Mouse (Mus musculus): ENCODE results near the gene Pla2g15.

The Pla2g15 gene

DNA sequence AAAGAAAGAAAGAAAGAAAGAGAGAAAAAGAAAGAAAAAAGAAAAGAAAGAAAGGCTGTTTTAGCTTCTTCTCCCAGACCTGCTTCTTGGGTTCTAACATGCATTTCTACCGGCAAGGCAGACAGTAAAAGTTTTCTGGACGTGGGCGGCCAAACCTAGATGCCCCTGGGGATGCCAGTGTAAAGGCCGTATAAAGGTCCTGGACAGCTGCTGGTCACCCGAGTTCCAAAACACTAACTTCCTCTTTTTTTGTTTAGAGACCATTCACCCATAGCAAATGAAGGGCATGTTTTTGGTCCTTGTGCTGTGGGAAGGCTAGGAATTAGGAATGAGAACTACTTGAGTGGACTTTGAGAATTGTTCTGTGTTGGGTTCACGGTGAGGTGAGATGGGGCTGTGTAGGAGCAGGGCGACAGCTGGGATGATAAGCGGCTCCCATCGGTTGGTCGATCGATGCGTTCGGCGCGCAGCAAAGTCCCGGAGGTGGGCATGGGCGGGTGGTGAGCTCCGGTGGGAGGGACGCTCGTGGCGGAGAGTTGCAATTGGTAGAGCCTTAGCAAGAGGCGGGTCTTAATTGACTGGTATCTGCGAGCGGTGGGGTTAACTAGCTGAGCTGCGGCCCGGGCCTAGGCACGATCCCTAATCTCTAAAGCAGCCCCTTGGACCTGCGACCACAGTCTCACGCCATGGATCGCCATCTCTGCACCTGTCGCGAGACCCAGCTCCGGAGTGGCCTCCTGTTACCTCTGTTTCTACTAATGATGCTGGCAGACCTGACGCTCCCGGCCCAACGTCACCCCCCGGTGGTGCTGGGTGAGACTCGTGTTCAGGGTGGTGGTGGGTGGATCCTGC, at the start of gene Pla2g15:
TSS of gene Pla2g15 (plus strand) at position 599 of the 852 bp plus-strand sequence.
- DNase-seq (ENCODE audit: low spot score): peak; percentile 81

- no peak for DNase-seq (ENCODE audit: low spot score)
Observed at GRCm38 (mm10) chr8:106102321-106102720, 47.9 kb upstream of the Pla2g15 start.

GRCm38 (mm10) chr8:106103888-106104287, 46.3 kb upstream of the Pla2g15 start:
- DNase-seq (ENCODE audit: low spot score): no peak

DNA sequence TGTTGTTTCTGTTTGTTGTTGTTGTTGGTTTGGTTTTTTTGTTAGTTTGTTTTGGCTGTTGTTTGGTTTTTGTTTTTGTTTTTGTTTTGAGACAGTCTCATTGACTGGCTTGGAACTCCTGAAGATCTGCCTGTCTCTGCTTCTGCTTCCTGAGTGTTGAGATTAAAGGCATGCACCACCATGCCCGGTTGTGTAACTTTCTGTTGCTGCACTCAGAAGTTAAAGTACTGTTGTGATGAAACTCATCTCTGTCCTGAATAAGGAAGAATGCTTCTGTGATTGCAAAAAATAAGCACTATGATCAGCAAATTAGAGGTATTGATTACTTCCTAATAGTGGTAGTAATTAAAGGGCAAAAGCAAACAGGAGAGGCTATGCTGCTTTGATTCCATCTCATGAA, 44.0 kb upstream of the Pla2g15 start:
- no peak for DNase-seq (ENCODE audit: low spot score)

GRCm38 (mm10) chr8:106108080-106108479, 42.1 kb upstream of the Pla2g15 start:
- DNase-seq (ENCODE audit: low spot score): no peak

- no peak for DNase-seq (ENCODE audit: low spot score)
Observed at GRCm38 (mm10) chr8:106108729-106109128, 41.5 kb upstream of the Pla2g15 start.

DNA sequence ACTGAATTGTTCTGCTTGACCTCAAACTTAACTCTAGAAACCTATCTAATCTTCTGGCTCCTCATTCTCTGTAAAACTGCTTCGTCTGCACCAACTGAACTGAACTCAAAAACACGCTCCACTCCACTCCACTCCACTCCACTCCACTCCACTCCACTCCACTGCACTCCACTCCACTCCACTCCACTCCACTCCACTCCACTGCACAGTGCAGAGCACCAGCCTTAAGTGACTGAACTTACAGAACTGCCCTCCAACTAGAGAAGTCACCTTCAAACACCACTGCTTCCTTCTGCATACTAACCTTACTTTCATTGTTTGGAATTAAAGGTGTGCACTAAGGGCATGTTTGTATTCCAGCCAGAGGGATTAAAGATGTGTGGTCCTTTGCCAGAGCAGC, 38.2 kb upstream of the Pla2g15 start:
- DNase-seq (ENCODE audit: low spot score): no peak

GRCm38 (mm10) chr8:106112514-106112913, 37.7 kb upstream of the Pla2g15 start:
- no peak for DNase-seq (ENCODE audit: low spot score)

- DNase-seq (ENCODE audit: low spot score): no peak
Observed at GRCm38 (mm10) chr8:106115897-106116296, 34.3 kb upstream of the Pla2g15 start.

DNA sequence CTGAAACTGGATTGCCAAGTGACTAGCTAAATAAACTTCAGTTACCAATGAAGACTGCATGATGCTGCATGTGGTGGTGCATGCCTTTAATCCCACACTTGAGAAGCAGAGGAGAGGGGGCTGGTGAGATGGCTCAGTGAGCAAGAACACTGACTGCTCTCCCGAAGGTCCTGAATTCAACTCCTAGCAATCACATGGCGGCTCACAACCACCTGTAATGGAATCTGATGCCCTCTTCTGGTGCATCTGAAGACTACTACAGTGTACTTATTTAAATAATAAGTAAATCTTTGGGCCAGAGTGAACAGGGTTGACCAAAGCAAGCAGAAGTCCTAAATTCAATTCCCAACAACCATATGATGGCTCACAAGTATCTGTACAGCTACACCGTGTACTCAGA, 26.8 kb upstream of the Pla2g15 start:
- DNase-seq (ENCODE audit: low spot score): no peak

GRCm38 (mm10) chr8:106126055-106126454, 24.1 kb upstream of the Pla2g15 start:
- no peak for DNase-seq (ENCODE audit: low spot score)

- DNase-seq (ENCODE audit: low spot score): no peak
Observed at GRCm38 (mm10) chr8:106127054-106127453, 23.1 kb upstream of the Pla2g15 start.

DNA sequence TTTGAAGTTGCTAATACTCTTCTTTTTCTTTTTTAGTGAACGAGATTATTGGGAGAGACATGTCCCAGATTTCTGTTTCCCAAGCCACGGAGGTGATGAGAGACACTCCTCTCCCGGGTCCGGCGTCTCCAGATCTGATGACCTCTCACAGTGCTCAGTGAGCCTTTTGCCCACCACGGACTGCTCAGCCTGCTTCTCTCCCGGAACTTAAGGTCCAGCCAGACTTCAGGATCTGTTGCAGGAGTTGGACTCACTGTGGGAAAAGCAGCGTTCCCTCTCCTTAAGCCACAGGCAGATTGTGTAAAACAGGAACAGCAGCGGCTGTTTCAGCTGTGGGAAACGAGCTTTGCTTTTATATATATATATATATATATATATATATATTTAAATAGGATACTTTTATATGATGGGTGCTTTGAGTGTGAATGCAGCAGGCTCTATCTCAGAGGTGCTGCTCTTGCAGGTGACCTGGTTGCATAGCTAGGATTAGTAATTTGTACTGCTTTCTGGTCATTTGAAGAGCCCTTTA, 22.3 kb upstream of the Pla2g15 start:
- DNase-seq (ENCODE audit: low spot score): no peak

- DNase-seq (ENCODE audit: low spot score): no peak
Observed at GRCm38 (mm10) chr8:106129232-106129930, 20.8 kb upstream of the Pla2g15 start.

- DNase-seq (ENCODE audit: low spot score): no peak
Observed at GRCm38 (mm10) chr8:106129997-106130396, 20.2 kb upstream of the Pla2g15 start.

GRCm38 (mm10) chr8:106130505-106130904, 19.7 kb upstream of the Pla2g15 start:
- DNase-seq (ENCODE audit: low spot score): no peak

DNA sequence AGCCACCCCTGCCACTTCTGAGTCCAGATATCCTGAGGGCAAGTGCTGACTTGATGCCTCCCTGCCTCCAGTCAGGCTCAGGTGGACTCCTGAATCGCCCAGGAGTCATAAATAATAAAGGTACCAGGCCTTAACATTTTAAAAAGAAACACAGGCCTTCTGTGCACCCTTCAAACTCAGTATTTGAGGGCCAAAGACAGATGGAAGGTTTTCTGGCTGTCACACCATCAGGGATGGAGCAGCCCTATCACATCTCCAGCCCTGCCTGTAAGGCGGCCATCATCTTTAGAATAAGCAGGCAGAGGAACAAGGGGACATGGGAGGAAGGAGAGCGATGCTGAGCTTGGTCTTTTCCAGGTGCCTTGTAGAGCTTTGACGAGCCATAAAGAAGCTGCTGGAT, 19.2 kb upstream of the Pla2g15 start:
- DNase-seq (ENCODE audit: low spot score): no peak

DNA sequence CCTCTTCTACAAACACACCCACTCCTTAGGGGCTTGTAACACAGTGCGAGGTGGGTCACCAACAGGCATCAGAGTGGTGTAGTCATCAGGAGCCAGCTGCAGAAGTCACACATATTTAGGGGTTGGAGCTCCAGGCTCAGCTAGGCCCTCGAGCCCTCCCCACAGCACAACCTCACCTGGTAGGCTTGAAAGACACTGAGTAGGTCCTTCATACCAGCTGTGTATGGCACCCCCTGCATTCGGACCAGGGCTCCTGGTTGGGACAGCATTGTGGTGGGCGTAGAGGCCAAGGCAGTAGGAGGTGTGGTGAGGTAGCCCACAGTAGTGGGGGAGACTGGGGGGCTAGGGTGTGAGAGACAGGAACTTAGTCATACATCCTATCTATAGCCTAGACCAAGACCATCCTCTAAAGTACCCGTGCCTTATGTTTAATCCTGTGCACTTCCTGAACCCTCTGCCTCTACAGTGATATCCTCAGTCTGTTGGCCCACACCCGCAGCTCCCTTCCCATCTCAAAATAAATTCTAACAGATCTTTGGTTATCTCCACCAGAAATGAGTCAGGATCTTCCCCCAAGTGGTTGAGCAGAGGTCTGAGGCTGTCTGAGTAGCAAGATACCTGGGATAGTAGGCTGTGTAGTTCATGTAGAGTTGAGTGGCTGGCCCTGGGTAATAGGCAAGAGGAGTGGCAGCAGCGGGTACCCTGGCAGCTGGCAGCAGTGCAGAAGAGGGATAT, 18.5 kb upstream of the Pla2g15 start:
- DNase-seq (ENCODE audit: low spot score): no peak

- no peak for DNase-seq (ENCODE audit: low spot score)
Observed at GRCm38 (mm10) chr8:106132356-106132755, 17.8 kb upstream of the Pla2g15 start.

DNA sequence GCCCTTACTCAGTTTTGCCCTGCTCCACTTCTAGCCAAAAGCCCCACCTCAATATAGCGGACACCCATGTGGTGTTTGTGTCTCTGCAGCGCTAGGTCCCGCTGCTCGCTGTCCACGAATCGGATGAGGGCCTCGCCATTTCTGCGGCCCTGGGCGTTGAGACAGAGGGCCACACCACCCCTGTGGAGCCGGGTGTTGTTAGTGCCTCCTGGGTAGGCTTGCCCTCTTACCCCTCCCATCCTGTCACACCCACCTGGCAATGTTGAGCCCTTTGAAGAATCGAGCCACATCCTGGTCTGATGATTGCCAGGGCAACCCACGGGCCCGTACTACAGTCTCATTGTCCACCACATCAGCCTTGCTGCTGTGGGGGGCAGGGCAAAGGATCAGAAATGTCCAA, 16.7 kb upstream of the Pla2g15 start:
- no peak for DNase-seq (ENCODE audit: low spot score)

DNA sequence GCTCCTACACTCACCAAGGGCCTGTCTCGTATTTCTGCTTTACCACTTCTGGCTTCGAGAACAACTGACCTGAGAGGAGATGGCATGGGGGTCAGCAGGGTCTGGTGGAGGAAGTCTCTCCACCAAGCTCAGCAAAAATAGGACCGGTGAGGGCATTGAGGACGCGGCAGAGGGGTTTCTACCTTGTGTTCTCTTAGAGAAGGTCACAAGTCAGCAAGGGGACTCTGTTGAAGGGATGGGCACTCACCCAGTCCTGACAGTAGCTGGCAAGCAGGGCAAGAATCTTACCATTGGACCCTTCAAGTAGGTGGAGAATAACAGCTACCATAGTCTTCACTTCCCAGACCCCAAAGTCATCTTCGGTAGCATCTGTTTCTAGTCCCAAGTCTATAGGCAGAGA, 16.3 kb upstream of the Pla2g15 start:
- no peak for DNase-seq (ENCODE audit: low spot score)

DNA sequence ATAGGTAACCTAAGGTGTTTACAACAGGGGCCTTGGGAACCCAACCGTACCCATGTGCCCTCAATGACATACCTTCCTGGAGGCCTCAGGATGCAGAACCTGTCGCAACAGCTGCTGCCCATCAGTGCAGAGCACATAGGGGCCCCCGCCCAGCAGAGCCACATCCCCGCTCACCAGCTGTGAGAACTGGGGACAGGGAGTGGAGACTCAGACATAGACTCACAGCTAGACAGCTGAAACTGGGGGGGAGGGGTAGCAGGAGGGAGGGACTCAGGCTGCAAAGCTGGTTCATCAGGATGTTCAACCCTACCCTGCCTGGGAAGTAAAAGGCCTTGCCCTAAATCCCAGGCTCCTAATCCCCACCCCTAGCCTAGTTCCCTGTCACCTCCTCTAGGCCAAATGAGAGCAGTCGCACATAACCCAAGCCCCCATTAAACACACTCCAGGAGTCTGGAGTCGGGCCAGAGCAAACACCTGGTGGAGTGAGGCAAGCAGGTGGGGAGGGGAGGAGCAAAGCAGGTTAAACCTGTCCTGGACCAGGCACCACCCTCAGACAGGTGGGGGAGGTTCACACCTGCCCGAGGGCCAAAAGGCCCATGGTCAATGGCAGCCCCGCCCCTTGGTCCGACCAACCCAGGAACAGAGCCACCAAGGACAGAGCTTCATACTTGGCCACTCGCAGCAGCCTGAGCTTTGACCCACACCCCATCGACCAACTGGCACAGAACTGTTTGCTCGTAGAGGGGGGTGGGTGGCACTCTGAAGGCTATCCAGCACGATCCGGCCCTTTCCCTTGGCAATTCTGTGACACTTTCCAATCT, 15.2 kb upstream of the Pla2g15 start:
- DNase-seq (ENCODE audit: low spot score): no peak

All from ovary, postnatal 14 days (tissue).